Mouse (Mus musculus) heart, embryonic 14.5 days (tissue): ENCODE measurements around the gene Gsk3a. TPM values are rescaled to one million over a fixed set of nuclear protein-coding genes. Genes with fewer than 3 reads are reported as not detected.

ENCODE experiments used
- ATAC-seq: fragments of 200-750 bp; cut with Nextera tagmentation; 2 replicates; pipeline ENCODE4 v1.8.0; 2017; ENCODE audit warnings: low read depth, moderate TSS enrichment; ENCODE audit not compliant: insufficient number of reproducible peaks, insufficient read depth, low FRiP score
- H3K27ac ChIP-seq, 2 experiments: fragments of 200-500 bp in 1 of 2; fragments of 300-500 bp in 1 of 2; sonication (generic) in 1 of 2; replicated peaks in 1 of 2; 2 replicates each; pipeline ENCODE4 v1.5.1; 2012 to 2014; ENCODE audit warnings: low read depth in 2 of 2, low read length in 2 of 2, control low read depth in 1 of 2, mild to moderate bottlenecking in 1 of 2, mixed read lengths in 1 of 2; ENCODE audit not compliant: control insufficient read depth in 1 of 2, insufficient read depth in 1 of 2
- H3K27me3 ChIP-seq: fragments of 300-500 bp; sonication (generic); 2 replicates; pipeline ENCODE4 v1.6.1; 2014; ENCODE audit warnings: mild to moderate bottlenecking, low read length, control low read depth; ENCODE audit not compliant: control insufficient read depth, insufficient read depth
- H3K36me3 ChIP-seq: fragments of 300-500 bp; sonication (generic); 2 replicates; pipeline ENCODE4 v1.6.1; 2014; ENCODE audit warnings: mild to moderate bottlenecking, control low read depth, low read length, mixed read lengths; ENCODE audit not compliant: control insufficient read depth, insufficient read depth
- H3K4me1 ChIP-seq, 2 experiments: fragments of 200-500 bp in 1 of 2; fragments of 300-500 bp in 1 of 2; sonication (generic) in 1 of 2; 2 replicates each; pipeline ENCODE4 v1.6.1; 2012 to 2014; ENCODE audit warnings: low read length in 2 of 2, control low read depth in 1 of 2, mixed read lengths in 1 of 2; ENCODE audit not compliant: control insufficient read depth in 2 of 2, insufficient read depth in 2 of 2
- H3K4me2 ChIP-seq: fragments of 300-500 bp; sonication (generic); 2 replicates; pipeline ENCODE4 v1.6.1; 2014; ENCODE audit warnings: mild to moderate bottlenecking, low read length
- H3K4me3 ChIP-seq, 2 experiments: fragments of 200-500 bp in 1 of 2; fragments of 300-500 bp in 1 of 2; sonication (generic) in 1 of 2; 2 replicates each; pipeline ENCODE4 v1.5.1; 2012 to 2014; ENCODE audit warnings: low read length in 2 of 2, mild to moderate bottlenecking in 2 of 2, control low read depth in 1 of 2, low read depth in 1 of 2, moderate library complexity in 1 of 2; ENCODE audit not compliant: control insufficient read depth in 1 of 2, insufficient read depth in 1 of 2
- H3K9ac ChIP-seq: fragments of 300-500 bp; sonication (generic); 2 replicates; pipeline ENCODE4 v1.6.1; 2014; ENCODE audit warnings: mild to moderate bottlenecking, low read length
- H3K9me3 ChIP-seq: fragments of 300-500 bp; sonication (generic); 2 replicates; pipeline ENCODE4 v1.6.1; 2016; ENCODE audit warnings: low read length, control low read depth; ENCODE audit not compliant: control insufficient read depth
- WGBS: fragments of 180-500 bp; shearing (Covaris S2); extraction: QIAGEN DNeasy Blood & Tissue Kit; methylation state at CpG from one replicate; pipeline ENCODE4 v1.1.7; 2014; 5-methylcytosine and 5-hydroxymethylcytosine counted together
- polyA plus RNA-seq: library from polyadenylated mRNA; unstranded; fragments of >200 nt; fragmentation: Nextera tagmentation; extraction: Ambion mirVana; gene quantifications from 2 replicates; pipeline ENCODE4 v1.2.1, GENCODE M21; 2014

Gene Gsk3a
- polyA plus RNA-seq, 1 experiment from 2014 or later, result 12.2 TPM

- 6% methylated on average over 21 of the region's 21 CpGs for WGBS
- no peak for ATAC-seq
These were observed 55.8 kb downstream of the Gsk3a start for GRCm38 (mm10) chr7:25181814-25182213.

GRCm38 (mm10) chr7:25181331-25181790 lies 56.3 kb downstream of the Gsk3a start:
- Histone ChIP-seq H3K9ac (no peak overlapping the region), H3K4me2 (peak overlapping the region; percentile 18; the same call in 1 of the 2 replicates), H3K36me3 (no peaks in the 10 kb centered on the region), H3K27me3 (peaks cover 86% of the 10 kb centered on the region), H3K9me3 (no peaks in the 10 kb centered on the region), H3K4me1 (peaks cover 0 to 9% of the 10 kb centered on the region in 2 experiments; a peak in 1 of 4 replicates), H3K27ac (no peak overlapping the region), H3K4me3 (peak overlapping the region in 1 of 2 experiments; percentile 4; a peak in 1 of 4 replicates)
- WGBS, result 2% methylated on average over 15 of the region's 15 CpGs
- ATAC-seq, result no peak

More at GRCm38 (mm10) chr7:25181814-25182213, 55.8 kb downstream of the Gsk3a start:
- no peak overlapping the region for H3K27ac ChIP-seq
- peaks cover 84% of the 10 kb centered on the region for H3K27me3 ChIP-seq
- no peaks in the 10 kb centered on the region for H3K9me3 ChIP-seq
- no peak overlapping the region for H3K9ac ChIP-seq
- peaks cover 0 to 9% of the 10 kb centered on the region in 2 experiments; a peak in 1 of 4 replicates for H3K4me1 ChIP-seq
- peak overlapping the region; percentile 18; the same call in 1 of the 2 replicates for H3K4me2 ChIP-seq
- H3K4me3 ChIP-seq, result peak overlapping the region in 1 of 2 experiments; percentile 4; a peak in 1 of 4 replicates
- no peaks in the 10 kb centered on the region for H3K36me3 ChIP-seq

GRCm38 (mm10) chr7:25180512-25180911 lies 57.1 kb downstream of the Gsk3a start:
- no peak for ATAC-seq
- Histone ChIP-seq H3K9ac (no peak overlapping the region), H3K9me3 (no peaks in the 10 kb centered on the region), H3K36me3 (no peaks in the 10 kb centered on the region), H3K27ac (no peak overlapping the region), H3K4me3 (no peak overlapping the region), H3K27me3 (peaks cover 94% of the 10 kb centered on the region), H3K4me2 (no peak overlapping the region), H3K4me1 (peaks cover 0 to 9% of the 10 kb centered on the region in 2 experiments; a peak in 1 of 4 replicates)
- WGBS, result 5% methylated on average over 6 of the region's 6 CpGs

- Histone ChIP-seq H3K36me3 (no peaks in the 10 kb centered on the region), H3K4me3 (peak within 1 kb of the TSS; percentile 39 to 50), H3K27ac (no peak within 1 kb of the TSS), H3K27me3 (peaks cover 99% of the 10 kb centered on the region), H3K4me1 (peaks cover 0 to 9% of the 10 kb centered on the region in 2 experiments; a peak in 1 of 4 replicates), H3K9ac (no peak within 1 kb of the TSS; the same call in 1 of the 2 replicates), H3K9me3 (no peaks in the 10 kb centered on the region), H3K4me2 (peak within 1 kb of the TSS; percentile 72)
- WGBS, result under 1% methylated on average over 35 of the region's 56 CpGs
- peak; percentile 62 for ATAC-seq
These were observed 58.0 kb downstream of the Gsk3a start, which contains the start of gene Pou2f2 for GRCm38 (mm10) chr7:25179606-25180161. Gene Pou2f2, minus strand, starts transcription at chr7:25179726.

GRCm38 (mm10) chr7:25178787-25179605 lies 58.7 kb downstream of the Gsk3a start:
- Histone ChIP-seq H3K4me3 (peak overlapping the region; percentile 39 to 50), H3K9me3 (no peaks in the 10 kb centered on the region), H3K4me2 (peak overlapping the region; percentile 72), H3K27me3 (peaks cover 99% of the 10 kb centered on the region), H3K9ac (no peak overlapping the region; the same call in 1 of the 2 replicates), H3K4me1 (peaks cover 0 to 9% of the 10 kb centered on the region in 2 experiments; a peak in 1 of 4 replicates), H3K27ac (no peak overlapping the region), H3K36me3 (no peaks in the 10 kb centered on the region)
- peak; percentile 28; the same call in 1 of the 2 replicates for ATAC-seq
- 1% methylated on average over 49 of the region's 56 CpGs for WGBS

GRCm38 (mm10) chr7:25178317-25178716 lies 59.3 kb downstream of the Gsk3a start:
- no peak overlapping the region for H3K27ac ChIP-seq
- H3K36me3 ChIP-seq, result no peaks in the 10 kb centered on the region
- no peaks in the 10 kb centered on the region for H3K9me3 ChIP-seq
- no peak overlapping the region for H3K9ac ChIP-seq
- H3K4me2 ChIP-seq, result peak overlapping the region; percentile 72
- H3K4me3 ChIP-seq, result peak overlapping the region in 1 of 2 experiments; percentile 39; a peak in 2 of 4 replicates
- peaks cover 96% of the 10 kb centered on the region for H3K27me3 ChIP-seq
- 2% methylated on average over 17 of the region's 17 CpGs for WGBS
- H3K4me1 ChIP-seq, result peaks cover 0 to 9% of the 10 kb centered on the region in 2 experiments; a peak in 1 of 4 replicates
- ATAC-seq, result no peak
